Mouse (Mus musculus) myocyte (in vitro differentiated cells): Measurements from ENCODE around the gene Prickle3. TPM values are rescaled to one million over a fixed set of nuclear protein-coding genes. Genes with fewer than 3 reads are reported as not detected.

ENCODE experiments used
- H3K27me3 ChIP-seq: one replicate; pipeline ENCODE4 v1.6.1; 2011; ENCODE audit not compliant: control insufficient read depth, insufficient read depth, insufficient read length
- H3K36me3 ChIP-seq: one replicate; pipeline ENCODE4 v1.6.1; 2011; ENCODE audit not compliant: control insufficient read depth, insufficient read depth
- H3K4me2 ChIP-seq: one replicate; pipeline ENCODE4 v1.6.1; 2011; ENCODE audit warnings: low read depth, control low read depth
- H3K4me3 ChIP-seq: one replicate; pipeline ENCODE4 v1.5.1; 2011; ENCODE audit warnings: mild to moderate bottlenecking, control low read depth, moderate library complexity
- H3K79me2 ChIP-seq: one replicate; pipeline ENCODE4 v1.6.1; 2011; ENCODE audit not compliant: control insufficient read depth, insufficient read depth
- H3ac ChIP-seq: one replicate; pipeline ENCODE4 v1.6.1; 2011; ENCODE audit not compliant: control insufficient read depth, insufficient read length
- CEBPB ChIP-seq: IDR thresholded peaks from 2 replicates; pipeline ENCODE4 v1.6.1; 2011; ENCODE audit warnings: mild to moderate bottlenecking, moderate library complexity; ENCODE audit not compliant: poor library complexity, insufficient read depth, severe bottlenecking
- E2F4 ChIP-seq: IDR thresholded peaks from one replicate; pipeline ENCODE4 v1.6.1; 2011; ENCODE audit warnings: mild to moderate bottlenecking, control low read depth, moderate library complexity; ENCODE audit not compliant: insufficient read depth
- MAX ChIP-seq: IDR thresholded peaks from one replicate; pipeline ENCODE4 v1.6.1; 2011; ENCODE audit warnings: low read depth, mild to moderate bottlenecking, control low read depth
- MYOD1 ChIP-seq, 3 experiments: IDR thresholded peaks; one replicate each; pipeline ENCODE4 v1.6.1; 2011; ENCODE audit warnings: control low read depth in 2 of 3, low read depth in 2 of 3, mild to moderate bottlenecking in 2 of 3, moderate library complexity in 1 of 3; ENCODE audit not compliant: insufficient read length in 2 of 3, control insufficient read depth in 1 of 3
- MYOG ChIP-seq, 3 experiments: IDR thresholded peaks; one replicate each; pipeline ENCODE4 v1.6.1; 2011; ENCODE audit warnings: control low read depth in 2 of 3, low read depth in 2 of 3, mild to moderate bottlenecking in 2 of 3; ENCODE audit not compliant: insufficient read length in 2 of 3, control insufficient read depth in 1 of 3, insufficient read depth in 1 of 3
- POLR2A ChIP-seq: IDR thresholded peaks from one replicate; pipeline ENCODE4 v1.6.1; 2011; ENCODE audit warnings: low read depth, mild to moderate bottlenecking, control low read depth, moderate library complexity; ENCODE audit not compliant: insufficient read length
- POLR2AphosphoS2 ChIP-seq: IDR thresholded peaks from one replicate; pipeline ENCODE4 v1.6.1; 2011; ENCODE audit warnings: low read depth, control low read depth; ENCODE audit not compliant: insufficient read length
- REST ChIP-seq: IDR thresholded peaks from one replicate; pipeline ENCODE4 v1.6.1; 2011; ENCODE audit warnings: mild to moderate bottlenecking, control low read depth, moderate library complexity; ENCODE audit not compliant: insufficient read depth, insufficient read length
- SRF ChIP-seq: IDR thresholded peaks from one replicate; pipeline ENCODE4 v1.6.1; 2011; ENCODE audit warnings: low read depth; ENCODE audit not compliant: control insufficient read depth, insufficient read length
- TCF12 ChIP-seq: IDR thresholded peaks from one replicate; pipeline ENCODE4 v1.6.1; 2011; ENCODE audit warnings: mild to moderate bottlenecking, control low read depth; ENCODE audit not compliant: poor library complexity, insufficient read depth, severe bottlenecking
- TCF3 ChIP-seq: IDR thresholded peaks from one replicate; pipeline ENCODE4 v1.6.1; 2011; ENCODE audit warnings: low read depth, control low read depth; ENCODE audit not compliant: insufficient read length
- USF1 ChIP-seq: IDR thresholded peaks from one replicate; pipeline ENCODE4 v1.6.1; 2011; ENCODE audit warnings: low read depth, mild to moderate bottlenecking, control low read depth, moderate library complexity
- polyA plus RNA-seq: library from polyadenylated mRNA; unstranded; fragments of >200 nt; fragmentation: generic; extraction: Trizol; gene quantifications from one replicate; pipeline ENCODE4 v1.2.1, GENCODE M21; 2012; ENCODE audit warnings: missing spikeins

Prickle3 gene
- polyA plus RNA-seq, 1 experiment, result 3.8 TPM

DNA sequence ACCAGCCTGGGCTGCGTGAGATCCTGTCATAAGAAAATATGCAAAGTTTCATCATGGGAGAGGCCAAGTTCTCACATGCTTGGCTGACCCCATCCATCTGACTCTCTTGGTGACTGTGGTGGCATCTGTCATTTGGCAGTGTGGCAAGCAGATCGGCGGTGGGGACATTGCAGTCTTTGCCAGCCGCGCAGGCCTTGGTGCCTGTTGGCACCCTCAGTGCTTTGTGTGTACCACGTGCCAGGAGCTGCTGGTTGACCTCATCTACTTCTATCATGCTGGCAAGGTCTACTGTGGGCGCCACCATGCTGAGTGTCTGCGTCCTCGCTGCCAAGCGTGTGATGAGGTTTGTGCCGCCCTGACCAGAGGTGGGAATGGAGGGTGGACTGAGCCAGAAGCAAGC lies 7.7 kb downstream of the Prickle3 start:
- TF ChIP-seq POLR2A (no peak), POLR2AphosphoS2 (no peak), TCF3 (no peak), MYOD1 (IDR thresholded peaks at IDR 0.05; ENCODE audit: control insufficient read depth in 1 of 3, insufficient read length in 2 of 3, low read depth in 2 of 3) (no peak), REST (no peak), MYOG (IDR thresholded peaks at IDR 0.05; ENCODE audit: control insufficient read depth in 1 of 3, insufficient read depth in 1 of 3, insufficient read length in 2 of 3, low read depth in 2 of 3) (no peak), USF1 (no peak), MAX (no peak), CEBPB (no peak), SRF (no peak), E2F4 (no peak), TCF12 (no peak)
- Histone ChIP-seq H3K79me2 (peaks cover under 1% of the 10 kb centered on the region), H3K4me3 (no peak overlapping the region), H3K36me3 (peaks cover 5% of the 10 kb centered on the region), H3K27me3 (no peaks in the 10 kb centered on the region), H3K4me2 (no peak overlapping the region), H3ac (no peak overlapping the region)

DNA sequence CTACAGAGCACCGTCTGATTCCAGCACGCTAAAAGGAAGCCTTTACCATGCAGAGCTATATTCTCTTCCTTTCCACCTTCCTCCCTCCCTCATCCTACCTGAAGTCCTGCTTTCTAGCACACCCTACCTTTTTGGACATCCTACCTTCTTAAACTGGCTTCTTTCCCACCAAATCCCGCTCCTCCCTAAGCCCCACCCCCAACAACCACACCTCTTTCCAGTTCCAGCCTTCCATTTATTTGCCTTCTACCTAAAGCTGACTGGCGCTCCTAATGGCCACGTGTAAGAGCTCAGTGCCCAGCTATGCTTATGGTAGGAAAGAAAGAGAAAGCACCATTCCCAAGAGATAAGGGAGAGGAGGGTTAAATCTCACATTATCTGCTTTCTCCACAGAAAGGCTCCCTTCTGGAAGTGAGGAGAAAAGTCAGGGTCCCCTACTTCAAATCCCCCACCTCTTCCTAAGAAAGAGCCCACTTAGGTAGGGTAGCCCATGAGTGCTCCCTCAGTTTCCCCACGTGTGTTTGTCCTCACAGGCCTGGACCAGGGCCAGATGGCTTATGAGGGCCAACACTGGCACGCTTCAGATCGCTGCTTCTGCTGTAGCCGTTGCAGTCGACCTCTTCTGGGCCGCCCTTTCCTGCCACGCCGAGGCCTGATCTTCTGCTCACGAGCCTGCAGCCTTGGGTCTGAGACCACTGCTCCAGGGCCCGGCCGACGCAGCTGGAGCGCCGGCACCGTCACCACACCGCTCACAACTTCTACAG lies 8.9 kb downstream of the Prickle3 start:
- Histone ChIP-seq H3K36me3 (peaks cover 5% of the 10 kb centered on the region), H3K27me3 (no peaks in the 10 kb centered on the region), H3ac (no peak overlapping the region), H3K4me3 (no peak overlapping the region), H3K79me2 (peaks cover 6% of the 10 kb centered on the region), H3K4me2 (no peak overlapping the region)
- TF ChIP-seq POLR2A (no peak), MYOG (IDR thresholded peaks at IDR 0.05; ENCODE audit: control insufficient read depth in 1 of 3, insufficient read depth in 1 of 3, insufficient read length in 2 of 3, low read depth in 2 of 3) (no peak), POLR2AphosphoS2 (peak; percentile 42)

DNA sequence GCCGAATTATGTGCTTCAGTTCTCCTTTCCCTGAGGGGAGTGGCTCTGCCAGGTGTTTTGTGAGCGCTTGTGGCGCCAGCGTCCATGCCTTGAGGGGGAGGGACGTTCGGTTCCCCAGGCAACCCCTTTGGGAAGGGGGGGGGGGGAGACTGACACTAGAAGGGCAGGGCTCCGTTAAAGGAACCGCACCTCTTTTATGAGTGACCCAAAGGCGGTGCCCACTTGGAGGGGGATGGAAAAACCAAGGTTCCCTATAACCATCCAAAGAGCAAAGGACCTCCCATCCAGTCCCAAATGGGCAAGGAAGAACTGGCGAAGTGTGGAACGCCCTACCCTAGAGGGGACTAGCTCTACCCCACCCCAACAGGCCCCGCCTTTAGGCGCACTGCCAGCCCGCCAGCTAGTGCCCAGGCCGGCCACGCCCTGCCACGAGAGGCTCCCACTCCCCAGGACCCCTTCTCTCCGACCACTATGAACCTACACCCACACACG lies 13.4 kb downstream of the Prickle3 start:
- Histone ChIP-seq H3K4me2 (peak overlapping the region; percentile 65), H3K27me3 (no peaks in the 10 kb centered on the region), H3K36me3 (peaks cover 5% of the 10 kb centered on the region), H3K4me3 (peak overlapping the region; percentile 62), H3K79me2 (peaks cover 14% of the 10 kb centered on the region), H3ac (peak overlapping the region; percentile 33)
- TF ChIP-seq SRF (peak; percentile 9), E2F4 (no peak), MYOD1 (IDR thresholded peaks at IDR 0.05; ENCODE audit: control insufficient read depth in 1 of 3, insufficient read length in 2 of 3, low read depth in 2 of 3) (peak in 1 of 3 experiments; percentile 25), TCF3 (no peak), REST (no peak), MYOG (IDR thresholded peaks at IDR 0.05; ENCODE audit: control insufficient read depth in 1 of 3, insufficient read depth in 1 of 3, insufficient read length in 2 of 3, low read depth in 2 of 3) (no peak), POLR2AphosphoS2 (no peak), POLR2A (peak; percentile 25), MAX (no peak), USF1 (no peak)

DNA sequence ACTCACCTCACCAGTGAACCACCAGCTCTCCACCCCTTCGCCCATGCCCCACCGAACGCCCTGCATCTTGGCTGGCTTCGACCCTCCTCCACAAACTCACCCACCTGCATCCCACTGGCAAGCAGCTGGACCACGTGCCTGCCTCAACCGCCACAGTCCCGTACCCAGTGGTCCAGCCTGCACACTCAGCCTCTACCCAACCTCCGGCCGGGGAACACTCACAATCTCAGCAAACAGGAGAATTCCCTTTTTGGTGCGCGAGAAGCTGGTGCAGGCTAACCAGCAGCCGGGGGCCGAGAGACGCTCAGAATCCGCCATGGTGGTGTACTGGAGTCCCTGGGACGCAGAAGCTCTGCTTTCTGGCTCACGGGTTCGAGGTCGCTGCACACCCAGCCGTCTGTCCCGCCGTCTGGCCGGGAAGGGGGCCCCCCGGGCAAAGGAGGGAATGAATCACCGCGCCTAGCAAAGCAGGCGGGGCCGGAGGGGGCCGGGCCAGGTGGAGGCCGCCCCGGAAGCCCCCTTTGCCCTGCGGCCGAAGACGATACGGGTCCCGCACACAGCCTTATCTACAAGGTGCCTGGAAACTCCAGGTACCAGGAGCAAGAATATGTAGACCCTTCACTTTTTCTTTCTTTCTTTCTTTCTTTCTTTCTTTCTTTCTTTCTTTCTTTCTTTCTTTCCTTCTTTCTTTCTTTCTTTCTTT lies 14.0 kb downstream of the Prickle3 start, which contains the start of gene Plp2:
Gene Plp2 (minus strand): TSS at position 470 of the 703 bp plus-strand sequence.
- Histone ChIP-seq H3K4me2 (peak within 1 kb of the TSS; percentile 90), H3K79me2 (peaks cover 14% of the 10 kb centered on the region), H3K27me3 (no peaks in the 10 kb centered on the region), H3K4me3 (peak within 1 kb of the TSS; percentile 62), H3ac (peak within 1 kb of the TSS; percentile 33), H3K36me3 (peaks cover 5% of the 10 kb centered on the region)
- TF ChIP-seq MYOD1 (IDR thresholded peaks at IDR 0.05; ENCODE audit: control insufficient read depth in 1 of 3, insufficient read length in 2 of 3, low read depth in 2 of 3), result peak in 1 of 3 experiments; percentile 7
- TF ChIP-seq TCF3, result no peak
- TF ChIP-seq SRF, result peak; percentile 8
- TF ChIP-seq POLR2A, result peak; percentile 48

DNA sequence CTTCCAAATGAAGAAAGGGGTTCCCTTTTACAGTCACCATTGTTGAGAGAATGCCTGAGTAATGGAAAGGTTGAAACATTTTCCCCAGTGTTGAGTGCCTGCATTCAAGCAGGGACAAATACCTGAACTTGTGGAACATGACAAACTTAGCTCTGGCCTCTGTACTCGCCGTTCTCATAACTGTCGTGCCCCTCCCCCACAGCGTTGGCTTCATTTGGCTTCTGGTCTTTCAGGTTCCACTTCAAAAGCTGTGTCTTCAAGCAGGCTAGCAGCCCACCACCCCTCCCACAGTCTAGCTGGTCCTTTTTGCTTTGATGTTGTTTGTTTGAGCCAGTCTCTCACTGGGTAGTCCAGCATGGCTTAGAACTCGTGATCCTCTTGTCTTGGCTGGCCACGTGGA lies 15.7 kb downstream of the Prickle3 start:
- H3K4me3 ChIP-seq, result peak overlapping the region; percentile 62
- no peak overlapping the region for H3ac ChIP-seq
- TF ChIP-seq POLR2A, result no peak
- TF ChIP-seq MYOD1 (IDR thresholded peaks at IDR 0.05; ENCODE audit: control insufficient read depth in 1 of 3, insufficient read length in 2 of 3, low read depth in 2 of 3), result no peak
- TF ChIP-seq REST, result no peak
- no peak for TF ChIP-seq SRF
- TF ChIP-seq CEBPB, result no peak
- no peak for TF ChIP-seq TCF3
- no peak for TF ChIP-seq E2F4
- no peak for TF ChIP-seq MYOG (IDR thresholded peaks at IDR 0.05; ENCODE audit: control insufficient read depth in 1 of 3, insufficient read depth in 1 of 3, insufficient read length in 2 of 3, low read depth in 2 of 3)
- TF ChIP-seq TCF12, result no peak
- no peak for TF ChIP-seq USF1
- no peak for TF ChIP-seq POLR2AphosphoS2
- H3K79me2 ChIP-seq, result peaks cover 14% of the 10 kb centered on the region
- peaks cover 5% of the 10 kb centered on the region for H3K36me3 ChIP-seq
- no peaks in the 10 kb centered on the region for H3K27me3 ChIP-seq
- peak overlapping the region; percentile 90 for H3K4me2 ChIP-seq
